Mouse (Mus musculus) spleen, adult 2 months (tissue): ENCODE data around the gene Fam19a2.

Source experiments
- CTCF ChIP-seq: fragments of 200-500 bp; IDR thresholded peaks from 2 replicates; pipeline ENCODE4 v1.5.1; 2011; ENCODE audit warnings: mild to moderate bottlenecking, inconsistent platforms; ENCODE audit not compliant: insufficient read depth, insufficient read length, insufficient replicate concordance; ENCODE audit errors: extremely low read depth
- POLR2A ChIP-seq: fragments of 200-500 bp; IDR thresholded peaks from 2 replicates; pipeline ENCODE4 v1.6.1; 2011; ENCODE audit warnings: low read depth, low read length, inconsistent platforms

GRCm38 (mm10) chr10:123222785-123223184 lies 41.0 kb upstream of the Fam19a2 start:
- TF ChIP-seq POLR2A (no peak), CTCF (no peak)
